30 mouse cellular contexts compared by ENCODE assay signal in genomic region chr7:35142522-35142921, GRCm38 (mm10). TPM values are rescaled to one million over a fixed set of nuclear protein-coding genes. Genes with fewer than 3 reads are reported as not detected.
DNase-seq lines count a peak whose midpoint lies in the region; ATAC-seq and TF ChIP-seq lines count a peak whose summit lies in the region.
"Had no signal": no experiment of that assay in that cellular context is flagged by ENCODE, and none has a peak within 500 bp of the region (broad histone marks: within the 10 kb centered on the region; RNA-seq: fewer than 3 reads in every experiment).

No protein-coding gene starts in this region.

- H3K36me3 ChIP-seq in kidney, adult 2 months (ENCODE audit: control insufficient read depth, insufficient read depth, low read length) = no peaks in the 10 kb centered on the region
- no peaks in the 10 kb centered on the region for H3K36me3 ChIP-seq in lung, embryonic 14.5 days (ENCODE audit: insufficient read depth)
- H3K36me3 ChIP-seq in ES-Bruce4 (ENCODE audit: control insufficient read depth, insufficient read depth, low read length, poor library complexity, severe bottlenecking) = no peaks in the 10 kb centered on the region
- H3K36me3 ChIP-seq: forebrain, embryonic 10.5 days; G1E; heart, embryonic 12.5 days; heart, embryonic 15.5 days; hindbrain, embryonic 10.5 days; hindbrain, embryonic 13.5 days had no signal

- H3K4me2 ChIP-seq in lung, embryonic 14.5 days = no peak overlapping the region
- H3K4me2 ChIP-seq: forebrain, embryonic 13.5 days; heart, embryonic 12.5 days; heart, embryonic 15.5 days; hindbrain, embryonic 13.5 days had no signal

- no peak overlapping the region for H3K9ac ChIP-seq in lung, embryonic 14.5 days
- no peak overlapping the region for H3K9ac ChIP-seq in ES-Bruce4 (ENCODE audit: low read depth, poor library complexity, severe bottlenecking)
- H3K9ac ChIP-seq: forebrain, embryonic 13.5 days; forebrain, postnatal 0 days; heart, embryonic 12.5 days; heart, embryonic 15.5 days; hindbrain, embryonic 13.5 days had no signal

- H3K27me3 ChIP-seq in kidney, adult 2 months (replicated peaks; ENCODE audit: control insufficient read depth, insufficient read depth, low read length) = no peaks in the 10 kb centered on the region
- no peaks in the 10 kb centered on the region for H3K27me3 ChIP-seq in lung, embryonic 14.5 days (ENCODE audit: insufficient read depth, low read length)
- no peaks in the 10 kb centered on the region for H3K27me3 ChIP-seq in ES-Bruce4 (ENCODE audit: control insufficient read depth, insufficient read depth, low read length, poor library complexity, severe bottlenecking)
- H3K27me3 ChIP-seq: forebrain, embryonic 13.5 days; heart, embryonic 12.5 days; heart, embryonic 15.5 days; hindbrain, embryonic 13.5 days; Patski had no signal

- no peak for TF ChIP-seq POLR2A in kidney, adult 2 months (IDR thresholded peaks at IDR 0.05; ENCODE audit: low read depth, low read length)
- no peak for TF ChIP-seq POLR2A in ES-Bruce4 (IDR thresholded peaks at IDR 0.05; ENCODE audit: insufficient read depth, low read length)

- peaks cover 49% of the 10 kb centered on the region for H3K4me1 ChIP-seq in kidney, adult 2 months (ENCODE audit: control insufficient read depth, insufficient read depth, low read length)
- H3K4me1 ChIP-seq in lung, embryonic 14.5 days (ENCODE audit: insufficient read depth) = peaks cover 14% of the 10 kb centered on the region
- H3K4me1 ChIP-seq in ES-Bruce4 (ENCODE audit: control insufficient read depth, insufficient read depth, low read length) = peaks cover 3% of the 10 kb centered on the region
- H3K4me1 ChIP-seq: forebrain, embryonic 13.5 days had no signal

- TF ChIP-seq CTCF in kidney, adult 2 months (conservative IDR thresholded peaks at IDR 0.05; ENCODE audit: insufficient read depth, insufficient read length, low read depth, low read length) = no peak
- no peak for TF ChIP-seq CTCF in lung, embryonic 14.5 days (IDR thresholded peaks at IDR 0.05; ENCODE audit: low read depth)
- TF ChIP-seq CTCF in ES-Bruce4 (IDR thresholded peaks at IDR 0.05; ENCODE audit: low read depth, low read length) = no peak
- TF ChIP-seq CTCF in layer of hippocampus, adult 2 months (conservative IDR thresholded peaks at IDR 0.05) = no peak

- WGBS in kidney, adult 2 months = 77% methylated on average over 8 of the region's 8 CpGs
- WGBS in lung, embryonic 14.5 days = 63% methylated on average over 8 of the region's 8 CpGs

- intact Hi-C loops in left cerebral cortex, postnatal 10 days (cut with DNase I) = no loop called here

- no peak overlapping the region for H3K27ac ChIP-seq in kidney, adult 2 months (ENCODE audit: insufficient read depth, low read depth, low read length)
- H3K27ac ChIP-seq in lung, embryonic 14.5 days (ENCODE audit: low read depth) = peak overlapping the region; percentile 69
- H3K27ac ChIP-seq in ES-Bruce4 (ENCODE audit: insufficient read depth, low read length) = no peak overlapping the region
- no peak overlapping the region for H3K27ac ChIP-seq in layer of hippocampus, adult 2 months
- H3K27ac ChIP-seq: forebrain, embryonic 10.5 days; forebrain, embryonic 13.5 days; gastrocnemius, adult 2 months; heart, embryonic 15.5 days; hindbrain, embryonic 13.5 days had no signal

- peak; percentile 62; the same call in 1 of the 2 replicates for TF ChIP-seq EP300 in ES-Bruce4 (IDR thresholded peaks at IDR 0.05; ENCODE audit: insufficient read depth, low read depth, low read length)

- no peak for ATAC-seq in lung, embryonic 14.5 days (ENCODE audit: insufficient read depth)
- ATAC-seq: activated CD4-positive, CD25-positive, alpha-beta regulatory T cell, adult 4 months; forebrain, embryonic 13.5 days; forebrain, postnatal 0 days; hindbrain, embryonic 16.5 days; Patski had no signal

- H3K4me3 ChIP-seq in kidney, adult 2 months (ENCODE audit: insufficient read depth, low read depth, low read length) = no peak overlapping the region
- H3K4me3 ChIP-seq in lung, embryonic 14.5 days (ENCODE audit: low read depth, low read length) = no peak overlapping the region
- H3K4me3 ChIP-seq in ES-Bruce4 (ENCODE audit: low read depth, low read length) = no peak overlapping the region
- H3K4me3 ChIP-seq in layer of hippocampus, adult 2 months = no peak overlapping the region
- H3K4me3 ChIP-seq: forebrain, embryonic 10.5 days; forebrain, embryonic 13.5 days; gastrocnemius, adult 2 months; heart, embryonic 12.5 days; heart, embryonic 15.5 days; hindbrain, embryonic 10.5 days; hindbrain, embryonic 13.5 days had no signal

- DNase-seq in kidney, adult 2 months = peak; percentile 48
- no peak for DNase-seq in kidney, postnatal 10 days
- no peak for DNase-seq in lung, embryonic 14.5 days
- DNase-seq in lung, postnatal 10 days = no peak
- DNase-seq in R1 (ENCODE audit: low read depth, low spot score) = peak; percentile 30
- no peak for DNase-seq in layer of hippocampus, adult 2 months (ENCODE audit: low spot score in 2 of 2)
- DNase-seq in left cerebral cortex, postnatal 10 days (ENCODE audit: extremely low spot score in 1 of 2, low spot score in 2 of 2) = no peak
- DNase-seq: adrenal gland, adult 8-10 months; adrenal gland, postnatal 25 days; B cell, adult 2 months; cerebellum, adult 18-20 months; cerebellum, adult 9-10 months; cerebellum, postnatal 14 days; forebrain, postnatal 0 days; gastrocnemius, adult 2 months; gastrocnemius, postnatal 25 days; heart, adult 18-20 months; heart, postnatal 10 days; heart, postnatal 36 days had no signal

- H3K9me3 ChIP-seq in lung, embryonic 14.5 days (ENCODE audit: low read depth, low read length) = no peaks in the 10 kb centered on the region
- H3K9me3 ChIP-seq in ES-Bruce4 (replicated peaks; ENCODE audit: control insufficient read depth, insufficient read depth, low read length, poor library complexity, severe bottlenecking) = no peaks in the 10 kb centered on the region
- H3K9me3 ChIP-seq: forebrain, embryonic 10.5 days; forebrain, embryonic 13.5 days; G1E; heart, embryonic 12.5 days; heart, embryonic 15.5 days; hindbrain, embryonic 10.5 days; hindbrain, embryonic 13.5 days had no signal

RNA-seq across cellular contexts. Expression of gene Cebpa, which starts 23.4 kb away (rescaled TPM):
- polyA plus RNA-seq in kidney, adult 2 months (2012; rRNA removed) = 41.6 and 55.2 TPM in 2 replicates
- polyA plus RNA-seq in lung, embryonic 14.5 days (2014; fragmentation: Nextera tagmentation; extraction: Ambion mirVana) = 5.1 and 6.0 TPM in 2 replicates
- 1.7 TPM in 2 replicates for polyA plus RNA-seq in ES-Bruce4 (2011; ENCODE audit: insufficient read depth, insufficient read length, low read depth, missing spikeins)
- 10 to 100 TPM; 16.6 to 18.0 TPM for total RNA-seq in layer of hippocampus, adult 2 months (2021)
- total RNA-seq in left cerebral cortex, postnatal 10 days (2021) = 1 to 10 TPM; 3.3 to 4.7 TPM
- total RNA-seq: G1E had no signal

RNA-seq across cellular contexts. Expression of gene Slc7a10, which starts 43.7 kb away (rescaled TPM):
- 2.5 and 7.0 TPM in 2 replicates for polyA plus RNA-seq in kidney, adult 2 months (2012; rRNA removed)
- 1.4 and 1.8 TPM in 2 replicates for polyA plus RNA-seq in lung, embryonic 14.5 days (2014; fragmentation: Nextera tagmentation; extraction: Ambion mirVana)
- polyA plus RNA-seq in ES-Bruce4 (2011; ENCODE audit: insufficient read depth, insufficient read length, low read depth, missing spikeins) = not detected in 2 replicates
- total RNA-seq in layer of hippocampus, adult 2 months (2021) = 10 to 100 TPM; 50.0 to 50.6 TPM
- 10 to 100 TPM; 42.6 to 43.4 TPM for total RNA-seq in left cerebral cortex, postnatal 10 days (2021)
- polyA plus RNA-seq: G1E, Patski had no signal

Comparison
In these comparisons a context has a peak if more than half of its experiments do, and no peak if none do; other contexts are left out.
1. DNase-seq: peak in kidney, adult 2 months (single experiment) and R1 (single experiment); none in kidney, postnatal 10 days (single experiment), lung, embryonic 14.5 days (single experiment), lung, postnatal 10 days (single experiment), layer of hippocampus, adult 2 months (0 of 2) and left cerebral cortex, postnatal 10 days (0 of 2).